Mouse (Mus musculus): ENCODE data around the gene Cwc25. TPM values are rescaled to one million over a fixed set of nuclear protein-coding genes. Genes with fewer than 3 reads are reported as not detected.
"Not testable (repeated sequence)": the region's sequence is repeated elsewhere in the genome, so short reads cannot be mapped to it uniquely, and the experiment has no call there.

The Cwc25 gene
- polyA plus RNA-seq, 1 experiment: 6.3 TPM

- no peak overlapping the region for H3K4me3 ChIP-seq (ENCODE audit: control insufficient read depth, low read depth, low read length)
- TF ChIP-seq POLR2A (IDR thresholded peaks at IDR 0.05; ENCODE audit: control insufficient read depth, low read depth, low read length) (no peak), CTCF (IDR thresholded peaks at IDR 0.05; ENCODE audit: control insufficient read depth, insufficient read depth, insufficient replicate concordance, low read depth, low read length) (no peak)
- H3K27ac ChIP-seq (ENCODE audit: control insufficient read depth, insufficient read depth, low read depth, low read length): no peak overlapping the region
- H3K36me3 ChIP-seq (ENCODE audit: control insufficient read depth, insufficient read depth, low read length): no peaks in the 10 kb centered on the region
- H3K27me3 ChIP-seq (ENCODE audit: control insufficient read depth, insufficient read depth, low read length): no peaks in the 10 kb centered on the region
- peaks cover 11% of the 10 kb centered on the region for H3K4me1 ChIP-seq (ENCODE audit: control insufficient read depth, insufficient read depth, low read length)
Observed at GRCm38 (mm10) chr11:97739155-97739554, 27.2 kb downstream of the Cwc25 start.

- Histone ChIP-seq H3K27me3 (ENCODE audit: control insufficient read depth, insufficient read depth, low read length) (no peaks in the 10 kb centered on the region), H3K4me1 (ENCODE audit: control insufficient read depth, insufficient read depth, low read length) (peaks cover 8% of the 10 kb centered on the region), H3K27ac (ENCODE audit: control insufficient read depth, insufficient read depth, low read depth, low read length) (no peak overlapping the region), H3K4me3 (ENCODE audit: control insufficient read depth, low read depth, low read length) (no peak overlapping the region), H3K36me3 (ENCODE audit: control insufficient read depth, insufficient read depth, low read length) (no peaks in the 10 kb centered on the region)
- no peak for TF ChIP-seq POLR2A (IDR thresholded peaks at IDR 0.05; ENCODE audit: control insufficient read depth, low read depth, low read length)
- TF ChIP-seq CTCF (IDR thresholded peaks at IDR 0.05; ENCODE audit: control insufficient read depth, insufficient read depth, insufficient replicate concordance, low read depth, low read length): peak; percentile 37; the same call in 1 of the 2 replicates
Observed at GRCm38 (mm10) chr11:97738703-97739102, 27.7 kb downstream of the Cwc25 start.

- H3K4me3 ChIP-seq (ENCODE audit: control insufficient read depth, low read depth, low read length): no peak overlapping the region
- no peaks in the 10 kb centered on the region for H3K27me3 ChIP-seq (ENCODE audit: control insufficient read depth, insufficient read depth, low read length)
- no peaks in the 10 kb centered on the region for H3K4me1 ChIP-seq (ENCODE audit: control insufficient read depth, insufficient read depth, low read length)
- H3K36me3 ChIP-seq (ENCODE audit: control insufficient read depth, insufficient read depth, low read length): no peaks in the 10 kb centered on the region
- TF ChIP-seq CTCF (IDR thresholded peaks at IDR 0.05; ENCODE audit: control insufficient read depth, insufficient read depth, insufficient replicate concordance, low read depth, low read length): no peak
- H3K27ac ChIP-seq (ENCODE audit: control insufficient read depth, insufficient read depth, low read depth, low read length): no peak overlapping the region
Observed at GRCm38 (mm10) chr11:97737600-97737999, 28.8 kb downstream of the Cwc25 start.

- H3K4me3 ChIP-seq (ENCODE audit: control insufficient read depth, low read depth, low read length): no peak overlapping the region
- no peaks in the 10 kb centered on the region for H3K27me3 ChIP-seq (ENCODE audit: control insufficient read depth, insufficient read depth, low read length)
- H3K4me1 ChIP-seq (ENCODE audit: control insufficient read depth, insufficient read depth, low read length): no peaks in the 10 kb centered on the region
- no peaks in the 10 kb centered on the region for H3K36me3 ChIP-seq (ENCODE audit: control insufficient read depth, insufficient read depth, low read length)
- no peak overlapping the region for H3K27ac ChIP-seq (ENCODE audit: control insufficient read depth, insufficient read depth, low read depth, low read length)
- no peak for TF ChIP-seq CTCF (IDR thresholded peaks at IDR 0.05; ENCODE audit: control insufficient read depth, insufficient read depth, insufficient replicate concordance, low read depth, low read length)
- TF ChIP-seq POLR2A (IDR thresholded peaks at IDR 0.05; ENCODE audit: control insufficient read depth, low read depth, low read length): no peak
Observed at GRCm38 (mm10) chr11:97736645-97737044, 29.7 kb downstream of the Cwc25 start.

GRCm38 (mm10) chr11:97734810-97735209 lies 31.5 kb downstream of the Cwc25 start:
- H3K27ac ChIP-seq (ENCODE audit: control insufficient read depth, insufficient read depth, low read depth, low read length): not testable (repeated sequence)

GRCm38 (mm10) chr11:97733689-97734088 lies 32.7 kb downstream of the Cwc25 start:
- H3K36me3 ChIP-seq (ENCODE audit: control insufficient read depth, insufficient read depth, low read length): no peaks in the 10 kb centered on the region
- TF ChIP-seq CTCF (IDR thresholded peaks at IDR 0.05; ENCODE audit: control insufficient read depth, insufficient read depth, insufficient replicate concordance, low read depth, low read length) (no peak), POLR2A (IDR thresholded peaks at IDR 0.05; ENCODE audit: control insufficient read depth, low read depth, low read length) (no peak)
- H3K27me3 ChIP-seq (ENCODE audit: control insufficient read depth, insufficient read depth, low read length): no peaks in the 10 kb centered on the region
- H3K4me3 ChIP-seq (ENCODE audit: control insufficient read depth, low read depth, low read length): no peak overlapping the region
- no peaks in the 10 kb centered on the region for H3K4me1 ChIP-seq (ENCODE audit: control insufficient read depth, insufficient read depth, low read length)
- no peak overlapping the region for H3K27ac ChIP-seq (ENCODE audit: control insufficient read depth, insufficient read depth, low read depth, low read length)

More at GRCm38 (mm10) chr11:97734810-97735209, 31.5 kb downstream of the Cwc25 start:
- not testable (repeated sequence) for H3K4me3 ChIP-seq (ENCODE audit: control insufficient read depth, low read depth, low read length); H3K27me3 ChIP-seq (ENCODE audit: control insufficient read depth, insufficient read depth, low read length); H3K4me1 ChIP-seq (ENCODE audit: control insufficient read depth, insufficient read depth, low read length); H3K36me3 ChIP-seq (ENCODE audit: control insufficient read depth, insufficient read depth, low read length)

GRCm38 (mm10) chr11:97728730-97729129 lies 37.6 kb downstream of the Cwc25 start:
- H3K27me3 ChIP-seq (ENCODE audit: control insufficient read depth, insufficient read depth, low read length): no peaks in the 10 kb centered on the region
- H3K4me3 ChIP-seq (ENCODE audit: control insufficient read depth, low read depth, low read length): no peak overlapping the region
- H3K27ac ChIP-seq (ENCODE audit: control insufficient read depth, insufficient read depth, low read depth, low read length): no peak overlapping the region
- no peaks in the 10 kb centered on the region for H3K4me1 ChIP-seq (ENCODE audit: control insufficient read depth, insufficient read depth, low read length)
- TF ChIP-seq CTCF (IDR thresholded peaks at IDR 0.05; ENCODE audit: control insufficient read depth, insufficient read depth, insufficient replicate concordance, low read depth, low read length): no peak
- TF ChIP-seq POLR2A (IDR thresholded peaks at IDR 0.05; ENCODE audit: control insufficient read depth, low read depth, low read length): no peak
- H3K36me3 ChIP-seq (ENCODE audit: control insufficient read depth, insufficient read depth, low read length): no peaks in the 10 kb centered on the region

- H3K4me1 ChIP-seq (ENCODE audit: control insufficient read depth, insufficient read depth, low read length): no peaks in the 10 kb centered on the region
- H3K27ac ChIP-seq (ENCODE audit: control insufficient read depth, insufficient read depth, low read depth, low read length): no peak overlapping the region
- no peaks in the 10 kb centered on the region for H3K27me3 ChIP-seq (ENCODE audit: control insufficient read depth, insufficient read depth, low read length)
- H3K4me3 ChIP-seq (ENCODE audit: control insufficient read depth, low read depth, low read length): no peak overlapping the region
- no peaks in the 10 kb centered on the region for H3K36me3 ChIP-seq (ENCODE audit: control insufficient read depth, insufficient read depth, low read length)
- TF ChIP-seq POLR2A (IDR thresholded peaks at IDR 0.05; ENCODE audit: control insufficient read depth, low read depth, low read length): no peak
- no peak for TF ChIP-seq CTCF (IDR thresholded peaks at IDR 0.05; ENCODE audit: control insufficient read depth, insufficient read depth, insufficient replicate concordance, low read depth, low read length)
Observed at GRCm38 (mm10) chr11:97728311-97728710, 38.0 kb downstream of the Cwc25 start.

All from testis, adult 2 months (tissue).